Mouse (Mus musculus) brain, embryonic 18.5 days (tissue): ENCODE data around the gene Alkbh6.

Experiments
- DNase-seq: peaks from one replicate; pipeline ENCODE4 v3.0.0-alpha.2; 2012; ENCODE audit warnings: low read depth, low spot score

Gene Alkbh6

GRCm38 (mm10) chr7:30328379-30328778 lies 19.9 kb downstream of the Alkbh6 start:
- no peak for DNase-seq

GRCm38 (mm10) chr7:30331887-30332286 lies 23.4 kb downstream of the Alkbh6 start:
- DNase-seq: peak; percentile 89

- no peak for DNase-seq
Observed at GRCm38 (mm10) chr7:30332622-30333259, 24.2 kb downstream of the Alkbh6 start.

- DNase-seq: no peak
Observed at GRCm38 (mm10) chr7:30333436-30333835, 24.9 kb downstream of the Alkbh6 start.

GRCm38 (mm10) chr7:30334563-30334962 lies 26.0 kb downstream of the Alkbh6 start:
- DNase-seq: no peak

GRCm38 (mm10) chr7:30335688-30336087 lies 27.2 kb downstream of the Alkbh6 start:
- no peak for DNase-seq

- peak; percentile 78 for DNase-seq
Observed at GRCm38 (mm10) chr7:30336384-30336783, 27.9 kb downstream of the Alkbh6 start.

GRCm38 (mm10) chr7:30339432-30340109 lies 31.1 kb downstream of the Alkbh6 start:
- no peak for DNase-seq

GRCm38 (mm10) chr7:30346635-30347379 lies 38.3 kb downstream of the Alkbh6 start:
- no peak for DNase-seq

- DNase-seq: no peak
Observed at GRCm38 (mm10) chr7:30347828-30348227, 39.3 kb downstream of the Alkbh6 start.

- DNase-seq: no peak
Observed at GRCm38 (mm10) chr7:30353279-30353822, 44.8 kb downstream of the Alkbh6 start.

GRCm38 (mm10) chr7:30354059-30354458 lies 45.5 kb downstream of the Alkbh6 start:
- no peak for DNase-seq

GRCm38 (mm10) chr7:30358378-30359186 lies 50.1 kb downstream of the Alkbh6 start:
- DNase-seq: no peak

GRCm38 (mm10) chr7:30359276-30359865 lies 50.9 kb downstream of the Alkbh6 start:
- DNase-seq: no peak

- no peak for DNase-seq
Observed at GRCm38 (mm10) chr7:30360028-30360427, 51.5 kb downstream of the Alkbh6 start.

GRCm38 (mm10) chr7:30362652-30363343 lies 54.3 kb downstream of the Alkbh6 start, which contains the start of gene Lrfn3:
Gene Lrfn3 (minus strand): TSS chr7:30362772.
- DNase-seq: peak; percentile 83

- no peak for DNase-seq
Observed at GRCm38 (mm10) chr7:30363344-30363738, 54.8 kb downstream of the Alkbh6 start.
